ENCODE assay signal across 12 mouse cellular contexts in the genomic region with DNA sequence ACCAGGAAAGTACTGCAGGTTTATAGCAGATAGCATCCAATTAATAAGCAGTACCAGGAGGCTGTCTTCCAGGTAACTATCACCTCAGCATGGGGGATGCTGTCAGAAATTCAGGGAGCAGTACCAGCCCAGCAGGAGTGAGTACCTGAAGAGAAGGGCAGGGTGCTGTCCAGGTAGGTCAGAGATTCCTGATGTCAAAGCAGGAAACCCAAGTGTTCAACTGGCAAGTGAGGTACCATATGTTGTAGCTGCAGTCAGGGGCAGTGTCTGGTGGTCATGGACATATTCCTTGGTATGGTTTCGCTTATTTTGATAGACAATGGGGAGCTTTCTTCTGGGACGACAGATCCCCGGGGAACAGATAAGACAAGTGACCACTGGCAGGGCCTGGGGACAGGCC. TPM values are rescaled to one million over a fixed set of nuclear protein-coding genes. Genes with fewer than 3 reads are reported as not detected.
A peak's percentile ranks its signal among the peaks of the same experiment; 100 is the strongest.
DNase-seq lines count a peak whose midpoint lies in the region; ATAC-seq lines count a peak whose summit lies in the region.
"Had no signal": no experiment of that assay in that cellular context is flagged by ENCODE, and none has a peak within 500 bp of the region (broad histone marks: within the 10 kb centered on the region; RNA-seq: fewer than 3 reads in every experiment).

No protein-coding gene starts in this region.

- peak overlapping the region; percentile 55 for H3K4me3 ChIP-seq in neural tube, embryonic 11.5 days (ENCODE audit: low read depth, low read length)
- H3K4me3 ChIP-seq in hindbrain, embryonic 10.5 days: peak overlapping the region; percentile 68
- peak overlapping the region; percentile 89 for H3K4me3 ChIP-seq in midbrain, embryonic 13.5 days (replicated peaks)
- H3K4me3 ChIP-seq: gastrocnemius, adult 2 months; limb, embryonic 12.5 days had no signal

- no peak for ATAC-seq in neural tube, embryonic 11.5 days (ENCODE audit: insufficient read depth, low FRiP score, low TSS enrichment)
- no peak for ATAC-seq in midbrain, embryonic 13.5 days
- ATAC-seq: CD4-positive, CD25-positive, alpha-beta regulatory T cell, adult 4 months had no signal

- H3K27ac ChIP-seq in neural tube, embryonic 11.5 days (ENCODE audit: low read depth, low read length): no peak overlapping the region
- H3K27ac ChIP-seq in hindbrain, embryonic 10.5 days: 0 out of 2 replicates have a peak overlapping the region, but pooled peaks have one; percentile 90
- H3K27ac ChIP-seq in midbrain, embryonic 13.5 days: 0 out of 2 replicates have a peak overlapping the region, but pooled peaks have one; percentile 96
- H3K27ac ChIP-seq: gastrocnemius, adult 2 months; kidney, postnatal 0 days; limb, embryonic 12.5 days had no signal

- H3K9me3 ChIP-seq in neural tube, embryonic 11.5 days (ENCODE audit: control insufficient read depth, low read length): no peaks in the 10 kb centered on the region
- no peaks in the 10 kb centered on the region for H3K9me3 ChIP-seq in hindbrain, embryonic 10.5 days
- no peaks in the 10 kb centered on the region for H3K9me3 ChIP-seq in midbrain, embryonic 13.5 days
- H3K9me3 ChIP-seq: limb, embryonic 12.5 days had no signal

- H3K4me2 ChIP-seq in neural tube, embryonic 11.5 days (ENCODE audit: low read depth): peak overlapping the region; percentile 74
- peak overlapping the region; percentile 77 for H3K4me2 ChIP-seq in midbrain, embryonic 13.5 days (replicated peaks)
- H3K4me2 ChIP-seq: heart, embryonic 11.5 days; limb, embryonic 12.5 days had no signal

- peak overlapping the region; percentile 79 for H3K9ac ChIP-seq in neural tube, embryonic 11.5 days (ENCODE audit: low read length)
- H3K9ac ChIP-seq in midbrain, embryonic 13.5 days (replicated peaks): peak overlapping the region; percentile 96
- H3K9ac ChIP-seq: limb, embryonic 12.5 days had no signal

- peaks cover 23% of the 10 kb centered on the region for H3K27me3 ChIP-seq in neural tube, embryonic 11.5 days (ENCODE audit: control insufficient read depth, insufficient read depth, low read length)
- H3K27me3 ChIP-seq in hindbrain, embryonic 10.5 days (ENCODE audit: insufficient read depth, poor library complexity, severe bottlenecking): peaks cover 83% of the 10 kb centered on the region
- peaks cover 14% of the 10 kb centered on the region; the same call in 1 of the 2 replicates for H3K27me3 ChIP-seq in midbrain, embryonic 13.5 days

- H3K36me3 ChIP-seq in neural tube, embryonic 11.5 days (ENCODE audit: control insufficient read depth, insufficient read depth, low read length): no peaks in the 10 kb centered on the region
- peaks cover 17% of the 10 kb centered on the region for H3K36me3 ChIP-seq in hindbrain, embryonic 10.5 days
- peaks cover 17% of the 10 kb centered on the region for H3K36me3 ChIP-seq in midbrain, embryonic 13.5 days
- H3K36me3 ChIP-seq: limb, embryonic 12.5 days had no signal

- WGBS in neural tube, embryonic 11.5 days: 64% methylated on average over 3 of the region's 3 CpGs
- 53% methylated on average over 3 of the region's 3 CpGs for WGBS in hindbrain, embryonic 10.5 days
- 59% methylated on average over 3 of the region's 3 CpGs for WGBS in midbrain, embryonic 13.5 days

- no peak for DNase-seq in neural tube, embryonic 11.5 days (ENCODE audit: low spot score)
- DNase-seq in neural tube, embryonic 10.5 days (ENCODE audit: extremely low spot score, low spot score): no peak
- DNase-seq in hindbrain, embryonic 10.5 days (ENCODE audit: low spot score): no peak
- DNase-seq in thymus, postnatal 10 days (ENCODE audit: low spot score in 2 of 2): no peak
- no peak for DNase-seq in lung, postnatal 25 days (ENCODE audit: low spot score)
- no peak for DNase-seq in thymus, adult 18-20 months
- DNase-seq: gastrocnemius, adult 2 months had no signal

- no peaks in the 10 kb centered on the region for H3K4me1 ChIP-seq in neural tube, embryonic 11.5 days (ENCODE audit: control insufficient read depth, insufficient read depth, low read length)
- H3K4me1 ChIP-seq in hindbrain, embryonic 10.5 days (replicated peaks): peaks cover 22% of the 10 kb centered on the region
- peaks cover 36% of the 10 kb centered on the region for H3K4me1 ChIP-seq in midbrain, embryonic 13.5 days (replicated peaks)

RNA-seq across cellular contexts. Expression of a gene that starts 1.9 kb away (rescaled TPM):
- 391 and 430 TPM in 2 replicates for polyA plus RNA-seq in neural tube, embryonic 11.5 days (2014; fragmentation: Nextera tagmentation; extraction: Ambion mirVana)
- 122 and 329 TPM in 2 replicates for polyA plus RNA-seq in hindbrain, embryonic 10.5 days (2016; fragmentation: Nextera tagmentation; extraction: Ambion mirVana)
- 996 and 1,042 TPM in 2 replicates for polyA plus RNA-seq in midbrain, embryonic 13.5 days (2015; fragmentation: Nextera tagmentation; extraction: Ambion mirVana)
- polyA plus RNA-seq: CD4-positive, CD25-positive, alpha-beta regulatory T cell, adult 4 months had no signal

RNA-seq across cellular contexts. Expression of a gene that starts 7.1 kb away (rescaled TPM):
- polyA plus RNA-seq in neural tube, embryonic 11.5 days (2014; fragmentation: Nextera tagmentation; extraction: Ambion mirVana): 53.7 and 61.8 TPM in 2 replicates
- 57.7 and 68.1 TPM in 2 replicates for polyA plus RNA-seq in hindbrain, embryonic 10.5 days (2016; fragmentation: Nextera tagmentation; extraction: Ambion mirVana)
- polyA plus RNA-seq in midbrain, embryonic 13.5 days (2015; fragmentation: Nextera tagmentation; extraction: Ambion mirVana): 33.6 and 40.6 TPM in 2 replicates

RNA-seq across cellular contexts. Expression of a gene that starts 24.6 kb away (rescaled TPM):
- 21.6 and 21.9 TPM in 2 replicates for polyA plus RNA-seq in neural tube, embryonic 11.5 days (2014; fragmentation: Nextera tagmentation; extraction: Ambion mirVana)
- polyA plus RNA-seq in hindbrain, embryonic 10.5 days (2016; fragmentation: Nextera tagmentation; extraction: Ambion mirVana): 19.0 and 20.0 TPM in 2 replicates
- 19.7 and 19.9 TPM in 2 replicates for polyA plus RNA-seq in midbrain, embryonic 13.5 days (2015; fragmentation: Nextera tagmentation; extraction: Ambion mirVana)

RNA-seq across cellular contexts. Expression of a gene that starts 52.3 kb away (rescaled TPM):
- 44.5 and 46.4 TPM in 2 replicates for polyA plus RNA-seq in neural tube, embryonic 11.5 days (2014; fragmentation: Nextera tagmentation; extraction: Ambion mirVana)
- 45.4 and 53.0 TPM in 2 replicates for polyA plus RNA-seq in hindbrain, embryonic 10.5 days (2016; fragmentation: Nextera tagmentation; extraction: Ambion mirVana)
- polyA plus RNA-seq in midbrain, embryonic 13.5 days (2015; fragmentation: Nextera tagmentation; extraction: Ambion mirVana): 71.5 and 78.5 TPM in 2 replicates

RNA-seq across cellular contexts. Expression of a gene that starts 52.8 kb away (rescaled TPM):
- polyA plus RNA-seq in neural tube, embryonic 11.5 days (2014; fragmentation: Nextera tagmentation; extraction: Ambion mirVana): 63.3 and 69.8 TPM in 2 replicates
- polyA plus RNA-seq in hindbrain, embryonic 10.5 days (2016; fragmentation: Nextera tagmentation; extraction: Ambion mirVana): 75.3 and 75.4 TPM in 2 replicates
- 91.6 and 95.9 TPM in 2 replicates for polyA plus RNA-seq in midbrain, embryonic 13.5 days (2015; fragmentation: Nextera tagmentation; extraction: Ambion mirVana)
